Mouse (Mus musculus): ENCODE measurements around the gene Gnl1.
"Not testable (repeated sequence)": the region's sequence is repeated elsewhere in the genome, so short reads cannot be mapped to it uniquely, and the experiment has no call there.

The Gnl1 gene

GRCm38 (mm10) chr17:36023710-36024654 is 44.3 kb downstream of the Gnl1 start:
- DNase-seq (ENCODE audit: low spot score in 2 of 2): peak in 1 of 2 experiments; percentile 35

- no peak for DNase-seq (ENCODE audit: low spot score in 2 of 2)
These were observed 45.5 kb downstream of the Gnl1 start for GRCm38 (mm10) chr17:36025197-36025596.

GRCm38 (mm10) chr17:36025901-36026300 is 46.2 kb downstream of the Gnl1 start:
- no peak for DNase-seq (ENCODE audit: low spot score in 2 of 2)

GRCm38 (mm10) chr17:36027663-36028062 is 48.0 kb downstream of the Gnl1 start:
- DNase-seq (ENCODE audit: low spot score in 2 of 2): no peak

- DNase-seq (ENCODE audit: low spot score in 2 of 2): no peak
These were observed 49.4 kb downstream of the Gnl1 start for GRCm38 (mm10) chr17:36028879-36029619.

- DNase-seq (ENCODE audit: low spot score in 2 of 2): not testable (repeated sequence)
These were observed 50.5 kb downstream of the Gnl1 start for GRCm38 (mm10) chr17:36030046-36030702.

- DNase-seq (ENCODE audit: low spot score in 2 of 2): not testable (repeated sequence)
These were observed 51.3 kb downstream of the Gnl1 start for GRCm38 (mm10) chr17:36030703-36031582.

- peak; percentile 47 to 80 for DNase-seq (ENCODE audit: low spot score in 2 of 2)
These were observed 52.1 kb downstream of the Gnl1 start for GRCm38 (mm10) chr17:36031583-36032331.

- DNase-seq (ENCODE audit: low spot score in 2 of 2): not testable (repeated sequence)
These were observed 52.8 kb downstream of the Gnl1 start, which contains the start of gene H2-T23 for GRCm38 (mm10) chr17:36032351-36032875. Gene H2-T23, minus strand, starts transcription at chr17:36032855.

GRCm38 (mm10) chr17:36034524-36034923 is 54.9 kb downstream of the Gnl1 start:
- DNase-seq (ENCODE audit: low spot score in 2 of 2): not testable (repeated sequence)

GRCm38 (mm10) chr17:36035010-36035638 is 55.5 kb downstream of the Gnl1 start:
- peak; percentile 70 to 73 for DNase-seq (ENCODE audit: low spot score in 2 of 2)

- DNase-seq (ENCODE audit: low spot score in 2 of 2): not testable (repeated sequence)
These were observed 56.5 kb downstream of the Gnl1 start for GRCm38 (mm10) chr17:36036126-36036525.

Data from right cerebral cortex, adult 2 months (tissue).